Mouse (Mus musculus) brain, adult 10 weeks (tissue): ENCODE data around the gene Ifnar2. TPM values are rescaled to one million over a fixed set of nuclear protein-coding genes. Genes with fewer than 3 reads are reported as not detected.

Source experiments
- polyA plus RNA-seq: library from polyadenylated mRNA; stranded (reverse); fragments of 350-450 nt; fragmentation: Illumina TruSeq; extraction: RNeasy Lipid Tissue Mini Kit (QIAGEN cat#74804); gene quantifications from one replicate; pipeline ENCODE4 v1.2.3, GENCODE M21; 2015; ENCODE audit warnings: low read depth, low replicate concordance

Ifnar2 gene
- polyA plus RNA-seq: 25.9 TPM

GRCm38 (mm10) chr16:91372577-91373472 is at the start of gene Ifnar2:
Ifnar2 (plus strand) TSS chr16:91372783.

GRCm38 (mm10) chr16:91391421-91391820 is 18.8 kb downstream of the Ifnar2 start, which contains the start of gene Gm21970:
Gm21970 (plus strand) TSS chr16:91391721.

GRCm38 (mm10) chr16:91405640-91406584 is 33.3 kb downstream of the Ifnar2 start, which contains the start of gene Il10rb:
Il10rb (plus strand) TSS chr16:91406164.

Other genes starting within 250 kb of the Ifnar2 start
- gene Olig2, start 147.3 kb upstream of the Ifnar2 start, polyA plus RNA-seq: 24.7 TPM
- 109 TPM for gene Olig1, start 103.0 kb upstream of the Ifnar2 start, polyA plus RNA-seq
- gene Gm21970, start 18.9 kb downstream of the Ifnar2 start, polyA plus RNA-seq: not detected
- gene Il10rb, start 33.4 kb downstream of the Ifnar2 start, polyA plus RNA-seq: 12.1 TPM
- gene Ifnar1, start 112.5 kb downstream of the Ifnar2 start, polyA plus RNA-seq: 29.7 TPM
- gene Ifngr2, start 174.3 kb downstream of the Ifnar2 start, polyA plus RNA-seq: 42.7 TPM
- 95.7 TPM for gene Tmem50b, start 225.0 kb downstream of the Ifnar2 start, polyA plus RNA-seq
- 10.5 TPM for gene Dnajc28, start 246.2 kb downstream of the Ifnar2 start, polyA plus RNA-seq